Mouse (Mus musculus): ENCODE results near the gene Calu. TPM values are rescaled to one million over a fixed set of nuclear protein-coding genes. Genes with fewer than 3 reads are reported as not detected.

Calu gene
- 44.0 and 76.1 TPM in 2 replicates for polyA plus RNA-seq (2012; rRNA removed)

DNA sequence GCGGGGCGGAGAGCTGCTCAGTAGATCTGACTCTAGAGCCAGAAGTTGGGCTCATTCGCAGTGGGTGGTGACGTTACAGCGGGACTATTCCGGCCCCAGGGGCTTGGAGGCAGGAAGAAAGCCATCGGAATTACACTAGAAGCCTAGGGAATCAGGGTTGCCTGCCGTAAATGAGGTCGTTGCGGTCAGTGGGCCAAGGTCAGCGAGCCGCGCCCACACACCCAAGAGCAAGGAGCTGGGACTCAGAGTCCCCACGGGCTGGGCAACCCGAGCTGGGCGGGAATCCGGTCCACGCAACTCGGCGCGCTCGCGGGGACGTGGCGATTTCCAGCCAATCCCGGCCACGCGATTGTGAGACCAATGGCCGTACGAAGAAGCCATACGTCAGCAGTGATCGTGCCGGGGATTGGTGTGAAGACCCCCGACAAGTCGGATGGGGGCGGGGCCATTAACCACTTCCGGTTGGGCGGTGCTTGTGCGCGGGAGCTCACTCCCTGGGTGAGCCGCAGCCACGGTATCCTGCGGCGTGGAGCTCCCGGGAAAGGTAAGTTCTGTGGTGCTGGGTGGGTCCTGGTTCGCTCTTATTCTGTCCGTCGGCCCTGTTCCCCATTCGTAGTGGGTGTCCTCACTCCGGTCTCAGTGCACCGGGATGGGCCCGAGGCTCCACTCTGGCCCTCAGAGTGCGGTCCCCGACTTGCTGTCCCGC, at the start of gene Calu:
Gene Calu (plus strand): TSS at position 405 of the 706 bp plus-strand sequence.
- WGBS, result under 1% methylated on average over 55 of the region's 55 CpGs
- no peak for TF ChIP-seq CTCF (IDR thresholded peaks at IDR 0.05; ENCODE audit: insufficient read depth, low read length)
- peak; percentile 97 for TF ChIP-seq POLR2A (IDR thresholded peaks at IDR 0.05; ENCODE audit: borderline replicate concordance, extremely low read depth, low read depth, low read length)

DNA sequence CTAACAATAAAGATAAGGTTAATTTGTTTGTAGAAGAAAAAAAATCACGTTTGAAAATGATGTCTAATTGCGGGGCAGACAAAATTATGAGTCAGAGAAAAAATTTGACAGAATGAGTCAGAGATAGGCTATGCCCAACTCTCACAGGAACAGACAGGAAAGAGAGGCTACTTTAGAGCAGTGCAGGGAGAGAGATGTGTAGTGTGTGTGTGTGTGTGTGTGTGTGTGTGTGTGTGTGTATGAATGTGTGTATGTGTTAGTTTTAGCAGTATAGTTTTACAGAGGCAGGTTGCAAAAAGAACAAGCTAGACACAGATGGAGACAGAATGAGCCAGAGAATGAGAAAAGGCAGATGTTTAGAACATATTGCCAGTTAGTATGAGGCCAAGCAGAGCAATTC, 48.8 kb upstream of the Calu start:
- Histone ChIP-seq H3K4me3 (replicated peaks; ENCODE audit: extremely low read depth, low read depth, low read length) (no peak overlapping the region), H3K4me1 (ENCODE audit: control insufficient read depth, insufficient read depth, low read length) (no peaks in the 10 kb centered on the region)
- 41% methylated on average over 2 of the region's 2 CpGs for WGBS
- no peak for TF ChIP-seq CTCF (IDR thresholded peaks at IDR 0.05; ENCODE audit: insufficient read depth, low read length)
- TF ChIP-seq POLR2A (IDR thresholded peaks at IDR 0.05; ENCODE audit: borderline replicate concordance, extremely low read depth, low read depth, low read length), result no peak
- DNase-seq, result no peak

More for the DNA sequence above, at the start of gene Calu:
- Histone ChIP-seq H3K4me3 (replicated peaks; ENCODE audit: extremely low read depth, low read depth, low read length) (peak within 1 kb of the TSS; percentile 92), H3K4me1 (ENCODE audit: control insufficient read depth, insufficient read depth, low read length) (peaks cover 15% of the 10 kb centered on the region)
- peak; percentile 100 for DNase-seq

DNA sequence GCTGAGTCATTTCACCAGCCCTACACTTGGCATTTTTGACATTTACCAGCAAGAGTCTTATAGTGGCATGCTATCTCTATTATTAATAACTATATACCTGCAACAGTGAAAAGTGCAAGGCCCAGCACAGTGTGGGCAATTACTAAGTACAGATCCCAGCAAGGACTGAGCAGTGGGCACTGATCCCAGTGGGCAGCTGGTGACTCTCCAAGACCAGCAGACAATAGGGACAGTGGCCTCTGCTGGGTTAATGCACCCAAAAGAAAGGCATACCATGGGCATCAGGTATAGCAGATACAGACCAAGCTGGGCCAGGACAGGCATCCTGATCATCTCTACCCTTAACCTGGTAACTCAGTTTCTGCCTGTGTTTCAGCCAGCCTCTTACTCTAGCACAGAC, 44.6 kb upstream of the Calu start:
- Histone ChIP-seq H3K4me3 (replicated peaks; ENCODE audit: extremely low read depth, low read depth, low read length) (no peak overlapping the region), H3K4me1 (ENCODE audit: control insufficient read depth, insufficient read depth, low read length) (no peaks in the 10 kb centered on the region)
- DNase-seq, result no peak
- TF ChIP-seq CTCF (IDR thresholded peaks at IDR 0.05; ENCODE audit: insufficient read depth, low read length), result no peak
- TF ChIP-seq POLR2A (IDR thresholded peaks at IDR 0.05; ENCODE audit: borderline replicate concordance, extremely low read depth, low read depth, low read length), result no peak

DNA sequence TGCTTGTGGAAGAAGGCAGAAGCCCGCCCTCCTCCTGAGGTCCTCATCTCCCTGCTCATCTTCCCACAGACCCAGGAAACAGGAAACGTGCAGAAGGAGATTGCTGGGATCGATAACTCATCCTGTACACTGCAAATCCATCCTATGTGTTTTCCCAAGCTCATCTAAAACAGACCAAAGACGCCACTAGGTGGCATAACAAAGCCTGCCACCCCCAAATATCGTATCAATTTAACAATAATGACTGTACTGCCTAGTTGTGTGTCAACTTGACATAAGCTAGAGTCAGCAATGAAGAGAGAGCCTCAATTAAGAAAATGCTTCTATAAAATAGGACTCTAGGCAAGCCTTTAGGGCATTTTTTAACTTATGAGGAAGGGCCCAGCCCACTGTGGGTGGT, 44.1 kb upstream of the Calu start:
- TF ChIP-seq CTCF (IDR thresholded peaks at IDR 0.05; ENCODE audit: insufficient read depth, low read length), result no peak
- no peak for TF ChIP-seq POLR2A (IDR thresholded peaks at IDR 0.05; ENCODE audit: borderline replicate concordance, extremely low read depth, low read depth, low read length)
- 29% methylated on average over 5 of the region's 5 CpGs for WGBS
- DNase-seq, result no peak
- no peaks in the 10 kb centered on the region for H3K4me1 ChIP-seq (ENCODE audit: control insufficient read depth, insufficient read depth, low read length)
- no peak overlapping the region for H3K4me3 ChIP-seq (replicated peaks; ENCODE audit: extremely low read depth, low read depth, low read length)

DNA sequence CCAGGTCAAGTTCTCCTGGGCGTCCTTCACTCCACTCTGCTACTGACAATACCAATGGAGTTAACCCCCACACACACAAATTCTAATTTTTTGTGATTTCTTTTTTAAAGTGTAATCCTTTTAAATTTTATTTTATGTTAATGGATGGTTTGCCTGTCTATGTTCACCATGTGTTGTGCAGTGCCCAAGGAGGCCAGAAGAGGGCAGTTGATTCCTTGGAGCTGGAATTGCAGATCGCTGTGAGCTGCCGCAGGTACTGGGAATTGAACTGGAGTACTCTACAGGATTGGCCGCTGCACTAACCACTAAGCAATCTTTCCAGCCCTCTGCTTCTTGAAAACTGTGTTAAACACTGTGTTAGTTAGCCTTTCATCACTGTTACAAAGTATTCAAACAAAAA, 42.4 kb upstream of the Calu start:
- WGBS, result 90% methylated on average over 4 of the region's 4 CpGs
- no peak for TF ChIP-seq CTCF (IDR thresholded peaks at IDR 0.05; ENCODE audit: insufficient read depth, low read length)
- no peak for TF ChIP-seq POLR2A (IDR thresholded peaks at IDR 0.05; ENCODE audit: borderline replicate concordance, extremely low read depth, low read depth, low read length)
- no peak overlapping the region for H3K4me3 ChIP-seq (replicated peaks; ENCODE audit: extremely low read depth, low read depth, low read length)

DNA sequence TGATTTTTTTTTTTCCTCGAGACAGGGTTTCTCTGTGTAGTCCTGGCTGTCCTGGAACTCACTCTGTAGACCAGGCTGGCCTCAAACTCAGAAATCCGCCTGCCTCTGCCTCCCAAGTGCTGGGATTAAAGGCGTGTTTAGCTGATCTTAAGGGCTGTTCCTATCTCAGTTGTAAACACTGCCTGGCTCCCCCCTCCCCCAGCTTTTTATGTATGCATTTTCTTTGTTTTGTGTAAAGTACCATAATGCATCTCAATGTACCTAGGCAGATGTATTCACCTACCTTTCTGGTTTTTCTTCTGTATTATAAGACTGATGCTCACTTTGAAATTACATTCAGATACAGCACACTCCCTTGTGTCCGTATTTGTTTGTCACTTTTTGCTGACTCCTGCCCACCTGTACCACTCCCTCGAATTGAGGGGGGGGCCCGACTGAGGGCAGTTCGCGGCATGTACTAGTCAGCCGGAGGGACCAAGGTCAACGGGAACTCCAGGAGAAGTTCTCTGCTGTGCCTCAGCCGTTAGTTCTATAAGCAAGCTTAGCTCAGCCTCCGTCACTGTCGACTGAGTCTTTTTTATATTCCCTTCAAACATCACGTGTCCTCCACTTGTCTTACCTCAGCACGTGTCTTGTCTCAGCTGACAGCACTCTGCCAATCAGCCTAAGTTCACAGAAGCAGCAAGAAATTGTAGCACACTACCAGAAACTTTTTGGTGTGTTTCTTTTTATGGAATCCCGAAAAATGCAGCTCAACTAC, 38.8 kb upstream of the Calu start:
- DNase-seq, result no peak
- H3K4me1 ChIP-seq (ENCODE audit: control insufficient read depth, insufficient read depth, low read length), result no peaks in the 10 kb centered on the region
- WGBS, result 86% methylated on average over 16 of the region's 16 CpGs
- no peak for TF ChIP-seq POLR2A (IDR thresholded peaks at IDR 0.05; ENCODE audit: borderline replicate concordance, extremely low read depth, low read depth, low read length)
- TF ChIP-seq CTCF (IDR thresholded peaks at IDR 0.05; ENCODE audit: insufficient read depth, low read length), result no peak
- H3K4me3 ChIP-seq (replicated peaks; ENCODE audit: extremely low read depth, low read depth, low read length), result no peak overlapping the region

More for the DNA sequence above, 42.4 kb upstream of the Calu start:
- DNase-seq, result no peak
- no peaks in the 10 kb centered on the region for H3K4me1 ChIP-seq (ENCODE audit: control insufficient read depth, insufficient read depth, low read length)

DNA sequence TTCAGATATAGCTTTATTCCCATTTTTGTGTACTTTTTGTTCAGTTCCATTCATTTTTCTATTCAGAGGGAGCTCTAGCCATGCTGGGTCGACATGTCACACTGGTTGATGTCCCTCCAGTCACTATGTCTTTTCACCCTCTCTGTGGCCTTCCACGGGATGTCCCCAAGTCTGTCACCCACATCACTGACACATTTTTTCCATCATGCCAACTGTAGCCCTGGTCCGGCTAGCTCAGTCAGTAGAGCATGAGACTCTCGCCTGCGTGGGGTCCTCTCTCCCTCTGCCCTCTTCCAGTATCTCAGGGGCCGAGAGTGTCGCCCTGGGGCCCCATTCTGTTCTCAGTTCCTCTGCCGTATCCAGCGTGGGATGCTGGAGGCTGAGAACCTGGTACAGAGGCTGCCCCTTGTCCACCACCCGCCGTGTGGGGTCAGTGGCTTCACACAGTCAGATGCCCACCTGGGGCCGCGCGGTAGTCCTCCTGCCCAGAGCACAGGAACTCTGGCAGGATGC, 34.1 kb upstream of the Calu start:
- H3K4me1 ChIP-seq (ENCODE audit: control insufficient read depth, insufficient read depth, low read length), result no peaks in the 10 kb centered on the region
- DNase-seq, result no peak
- WGBS, result 74% methylated on average over 14 of the region's 14 CpGs
- TF ChIP-seq POLR2A (IDR thresholded peaks at IDR 0.05; ENCODE audit: borderline replicate concordance, extremely low read depth, low read depth, low read length), result no peak
- no peak for TF ChIP-seq CTCF (IDR thresholded peaks at IDR 0.05; ENCODE audit: insufficient read depth, low read length)
- H3K4me3 ChIP-seq (replicated peaks; ENCODE audit: extremely low read depth, low read depth, low read length), result no peak overlapping the region

DNA sequence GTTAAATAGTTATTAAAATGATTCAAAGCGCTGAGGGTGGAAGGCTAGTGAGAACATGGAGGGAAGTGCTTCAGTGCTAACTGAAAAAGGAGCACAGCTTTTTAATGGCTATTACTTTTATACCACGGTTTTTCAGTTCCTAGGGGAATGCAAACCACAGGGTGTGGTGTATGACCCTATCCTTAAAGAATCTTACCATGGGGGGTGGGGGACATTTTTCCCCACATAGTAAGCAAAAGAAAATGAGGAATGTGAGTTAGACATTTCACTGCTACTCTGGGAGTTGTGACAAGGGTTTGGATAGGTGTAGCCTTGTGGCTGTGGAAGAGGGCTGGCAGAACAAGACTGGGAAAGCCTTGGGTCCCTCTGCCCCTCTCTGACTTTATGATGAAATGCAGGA, 30.6 kb upstream of the Calu start:
- 67% methylated on average over 2 of the region's 2 CpGs for WGBS
- H3K4me1 ChIP-seq (ENCODE audit: control insufficient read depth, insufficient read depth, low read length), result no peaks in the 10 kb centered on the region
- no peak overlapping the region for H3K4me3 ChIP-seq (replicated peaks; ENCODE audit: extremely low read depth, low read depth, low read length)
- no peak for TF ChIP-seq POLR2A (IDR thresholded peaks at IDR 0.05; ENCODE audit: borderline replicate concordance, extremely low read depth, low read depth, low read length)
- TF ChIP-seq CTCF (IDR thresholded peaks at IDR 0.05; ENCODE audit: insufficient read depth, low read length), result no peak
- DNase-seq, result no peak

DNA sequence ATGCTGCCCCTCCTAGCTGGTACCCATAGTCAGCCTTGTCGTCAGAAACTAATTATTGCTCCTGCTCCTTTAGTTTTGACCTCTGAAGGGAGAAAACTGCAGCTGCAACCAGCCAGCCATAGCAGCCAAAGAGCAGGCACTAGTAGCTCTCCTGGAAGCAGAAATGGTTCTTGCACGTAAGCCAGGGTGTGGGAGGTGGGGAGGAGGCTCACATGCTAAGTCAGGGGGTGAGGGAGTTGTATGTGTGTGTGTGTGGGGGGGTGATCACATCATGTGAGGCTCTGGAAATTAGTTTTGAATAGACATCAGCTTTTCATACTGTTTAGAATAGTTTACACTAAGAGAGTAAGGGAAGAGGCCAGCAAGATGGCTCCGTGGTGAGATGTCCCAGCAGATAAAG, 29.9 kb upstream of the Calu start:
- no peaks in the 10 kb centered on the region for H3K4me1 ChIP-seq (ENCODE audit: control insufficient read depth, insufficient read depth, low read length)
- no peak for TF ChIP-seq CTCF (IDR thresholded peaks at IDR 0.05; ENCODE audit: insufficient read depth, low read length)
- TF ChIP-seq POLR2A (IDR thresholded peaks at IDR 0.05; ENCODE audit: borderline replicate concordance, extremely low read depth, low read depth, low read length), result no peak
- 71% methylated on average over 3 of the region's 3 CpGs for WGBS
- DNase-seq, result no peak
- H3K4me3 ChIP-seq (replicated peaks; ENCODE audit: extremely low read depth, low read depth, low read length), result no peak overlapping the region

All from lung, adult 2 months (tissue).